14 mouse cellular contexts compared by ENCODE assay signal in genomic region chr3:32837847-32838246, GRCm38 (mm10). TPM values are rescaled to one million over a fixed set of nuclear protein-coding genes. Genes with fewer than 3 reads are reported as not detected.
DNase-seq lines count a peak whose midpoint lies in the region.
"Had no signal": no experiment of that assay in that cellular context is flagged by ENCODE, and none has a peak within 500 bp of the region (broad histone marks: within the 10 kb centered on the region; RNA-seq: fewer than 3 reads in every experiment).

No protein-coding gene starts in this region.

- peak; percentile 23 for DNase-seq in heart, adult 11 months
- no peak for DNase-seq in heart, adult 8-10 months (ENCODE audit: low spot score)
- DNase-seq in R1 (ENCODE audit: low read depth, low spot score): peak; percentile 60
- DNase-seq in embryo, embryonic 10.5 days (ENCODE audit: low spot score): no peak
- no peak for DNase-seq in ovary, postnatal 10 days (ENCODE audit: low spot score)
- DNase-seq: adrenal gland, adult 8-10 months; adrenal gland, postnatal 14 days; adrenal gland, postnatal 36 days; cerebellum, adult 11-12 months; cerebellum, adult 2 months; cerebellum, adult 9-10 months; cerebellum, postnatal 10 days; cerebellum, postnatal 25 days; embryo, embryonic 11 days had no signal

RNA-seq across cellular contexts. Expression of gene Usp13, which starts 20.5 kb away (rescaled TPM):
- total RNA-seq in heart, adult 8-10 months (2022): 100 to 1,000 TPM; 207 to 235 (median 219) TPM

Comparison
In these comparisons a context has a peak if more than half of its experiments do, and no peak if none do; other contexts are left out.
1. DNase-seq: peak in heart, adult 11 months (single experiment) and R1 (single experiment); none in heart, adult 8-10 months (single experiment), embryo, embryonic 10.5 days (single experiment) and ovary, postnatal 10 days (single experiment).